ENCODE assay signal across 21 mouse cellular contexts in genomic region chr8:122180116-122180515, GRCm38 (mm10).
"Had no signal": no experiment of that assay in that cellular context is flagged by ENCODE, and none has a peak within 500 bp of the region (broad histone marks: within the 10 kb centered on the region; RNA-seq: fewer than 3 reads in every experiment).

No protein-coding gene starts in this region.

- H3K9me3 ChIP-seq: kidney, embryonic 15.5 days; liver, embryonic 13.5 days; midbrain, embryonic 10.5 days; midbrain, embryonic 13.5 days; neural tube, embryonic 12.5 days; neural tube, embryonic 15.5 days had no signal

- H3K4me3 ChIP-seq: kidney, embryonic 15.5 days; left cerebral cortex, adult 2 months; liver, embryonic 13.5 days; midbrain, embryonic 10.5 days; midbrain, embryonic 13.5 days; neural tube, embryonic 12.5 days; neural tube, embryonic 15.5 days had no signal

- H3K9ac ChIP-seq: kidney, embryonic 15.5 days; liver, embryonic 13.5 days; midbrain, embryonic 13.5 days; neural tube, embryonic 12.5 days; neural tube, embryonic 15.5 days had no signal

- H3K27me3 ChIP-seq: midbrain, embryonic 13.5 days; neural tube, embryonic 12.5 days; neural tube, embryonic 15.5 days had no signal

- H3K36me3 ChIP-seq: kidney, embryonic 15.5 days; liver, embryonic 13.5 days; midbrain, embryonic 10.5 days; midbrain, embryonic 13.5 days; neural tube, embryonic 12.5 days; neural tube, embryonic 15.5 days had no signal

- ATAC-seq: midbrain, embryonic 13.5 days; midbrain, embryonic 16.5 days had no signal

- H3K4me2 ChIP-seq: kidney, embryonic 15.5 days; liver, embryonic 13.5 days; midbrain, embryonic 13.5 days; neural tube, embryonic 12.5 days; neural tube, embryonic 15.5 days had no signal

- DNase-seq: kidney, adult 11 months; kidney, adult 8-10 months; kidney, postnatal 10 days; kidney, postnatal 36 days; layer of hippocampus, postnatal 36 days; liver, embryonic 13.5 days; lung, adult 2 months; lung, postnatal 14 days; lung, postnatal 4 days; right cerebral cortex, adult 18-20 months; right cerebral cortex, postnatal 14 days; right cerebral cortex, postnatal 4 days; thymus, postnatal 25 days had no signal

- H3K27ac ChIP-seq: kidney, embryonic 15.5 days; left cerebral cortex, adult 2 months; liver, embryonic 13.5 days; midbrain, embryonic 10.5 days; midbrain, embryonic 13.5 days; neural tube, embryonic 12.5 days; neural tube, embryonic 15.5 days; stomach, postnatal 0 days had no signal

- H3K4me1 ChIP-seq: midbrain, embryonic 13.5 days; neural tube, embryonic 12.5 days had no signal
